Mouse (Mus musculus) ES-E14 (cell line): ENCODE data around the gene Asic2. TPM values are rescaled to one million over a fixed set of nuclear protein-coding genes. Genes with fewer than 3 reads are reported as not detected.

Source experiments
- DNase-seq: peaks from one replicate; pipeline ENCODE4 v3.0.0-alpha.2; 2013; ENCODE audit warnings: low read depth, low spot score
- H3K27ac ChIP-seq: 2 replicates; pipeline ENCODE4 v1.5.1; 2012; ENCODE audit warnings: low read depth, mild to moderate bottlenecking, low read length, moderate library complexity, mixed read lengths; ENCODE audit not compliant: poor library complexity, insufficient read depth, severe bottlenecking
- H3K36me3 ChIP-seq: 2 replicates; pipeline ENCODE4 v1.6.1; 2012; ENCODE audit warnings: mild to moderate bottlenecking, low read length, moderate library complexity, mixed read lengths; ENCODE audit not compliant: control insufficient read depth, poor library complexity, insufficient read depth, severe bottlenecking
- H3K4me1 ChIP-seq, 2 experiments: fragments of 150-350 bp in 1 of 2; sonication (generic) in 1 of 2; 2 replicates each; pipeline ENCODE4 v1.6.1; 2012; ENCODE audit warnings: low read length in 2 of 2, mild to moderate bottlenecking in 1 of 2, mixed read lengths in 1 of 2; ENCODE audit not compliant: control insufficient read depth in 2 of 2, insufficient read depth in 2 of 2, poor library complexity in 1 of 2
- H3K4me3 ChIP-seq, 2 experiments: fragments of 150-350 bp in 1 of 2; sonication (generic) in 1 of 2; 2 replicates each; pipeline ENCODE4 v1.5.1; 2012; ENCODE audit warnings: low read length in 2 of 2, low read depth in 1 of 2, mild to moderate bottlenecking in 1 of 2, mixed read lengths in 1 of 2; ENCODE audit not compliant: insufficient read depth in 1 of 2, poor library complexity in 1 of 2, severe bottlenecking in 1 of 2
- H3K9ac ChIP-seq: 2 replicates; pipeline ENCODE4 v1.6.1; 2012; ENCODE audit warnings: low read depth, mild to moderate bottlenecking, low read length, mixed read lengths; ENCODE audit not compliant: poor library complexity, insufficient read depth, severe bottlenecking
- H3K9me3 ChIP-seq: fragments of 150-350 bp; sonication (generic); 2 replicates; pipeline ENCODE4 v1.6.1; 2012; ENCODE audit warnings: low read depth, mild to moderate bottlenecking, low read length; ENCODE audit not compliant: control insufficient read depth, insufficient read depth
- CHD2 ChIP-seq: IDR thresholded peaks from 2 replicates; pipeline ENCODE4 v1.6.1; 2014; ENCODE audit warnings: mild to moderate bottlenecking, low read depth, low read length, inconsistent platforms
- HCFC1 ChIP-seq: IDR thresholded peaks from 2 replicates; pipeline ENCODE4 v1.6.1; 2012; ENCODE audit warnings: low read length, inconsistent platforms, borderline replicate concordance; ENCODE audit not compliant: insufficient read depth
- MAFK ChIP-seq: IDR thresholded peaks from 2 replicates; pipeline ENCODE4 v1.6.1; 2014; ENCODE audit warnings: mild to moderate bottlenecking, low read depth, low read length, inconsistent platforms; ENCODE audit not compliant: insufficient read depth
- ZC3H11A ChIP-seq: IDR thresholded peaks from 2 replicates; pipeline ENCODE4 v1.6.1; 2012; ENCODE audit warnings: low read depth, mild to moderate bottlenecking, inconsistent platforms, low read length, borderline replicate concordance
- ZNF384 ChIP-seq: IDR thresholded peaks from 2 replicates; pipeline ENCODE4 v1.6.1; 2012; ENCODE audit warnings: low read depth, low read length, inconsistent platforms
- in situ Hi-C, 2 experiments: fragments of 600-800 bp; cut with MboI; formaldehyde crosslinking; loops; one replicate each; pipeline ENCODE4 v1.15.1; 2025; ENCODE audit warnings: low sequenced_read_pairs in 2 of 2, inconsistent platforms in 1 of 2; ENCODE audit not compliant: unreplicated experiment in 2 of 2
- total RNA-seq: library from RNA; depleted of rRNA; stranded (reverse); fragments of 300-350 nt; gene quantifications from 2 replicates; pipeline ENCODE4 v1.2.3, GENCODE M21; 2012

Asic2 gene
- total RNA-seq, 1 experiment, result 0.13 TPM

- Histone ChIP-seq H3K36me3 (no peaks in the 10 kb centered on the region), H3K4me3 (no peak overlapping the region), H3K9ac (no peak overlapping the region), H3K9me3 (no peaks in the 10 kb centered on the region), H3K4me1 (no peaks in the 10 kb centered on the region), H3K27ac (no peak overlapping the region)
- no peak for DNase-seq
- in situ Hi-C loops, result no loop called here
- TF ChIP-seq MAFK (no peak), HCFC1 (no peak), ZNF384 (no peak), CHD2 (no peak), ZC3H11A (no peak)
Observed at GRCm38 (mm10) chr11:81871506-81872213, 96.6 kb downstream of the Asic2 start.

GRCm38 (mm10) chr11:81865661-81866382 lies 102.4 kb downstream of the Asic2 start:
- Histone ChIP-seq H3K4me1 (peaks cover 0 to 2% of the 10 kb centered on the region in 2 experiments; a peak in 1 of 4 replicates), H3K27ac (no peak overlapping the region), H3K9me3 (no peaks in the 10 kb centered on the region), H3K36me3 (no peaks in the 10 kb centered on the region), H3K4me3 (no peak overlapping the region), H3K9ac (no peak overlapping the region)
- in situ Hi-C loops, result no loop called here
- DNase-seq, result no peak
- no peak for TF ChIP-seq CHD2
- no peak for TF ChIP-seq ZC3H11A
- TF ChIP-seq MAFK, result no peak
- no peak for TF ChIP-seq ZNF384
- TF ChIP-seq HCFC1, result no peak

- no peak within 1 kb of the TSS for H3K4me3 ChIP-seq
- no peaks in the 10 kb centered on the region for H3K9me3 ChIP-seq
- H3K36me3 ChIP-seq, result no peaks in the 10 kb centered on the region
- in situ Hi-C loops, result no loop called here
- DNase-seq, result no peak
- TF ChIP-seq ZC3H11A (no peak), HCFC1 (no peak), MAFK (no peak), ZNF384 (no peak)
- H3K9ac ChIP-seq, result no peak within 1 kb of the TSS
- no peak within 1 kb of the TSS for H3K27ac ChIP-seq
- peaks cover 0 to 2% of the 10 kb centered on the region in 2 experiments; a peak in 1 of 4 replicates for H3K4me1 ChIP-seq
Observed at GRCm38 (mm10) chr11:81860250-81860972, 107.8 kb downstream of the Asic2 start, which contains the start of gene 5530401A14Rik. 5530401A14Rik (plus strand) TSS chr11:81860673.

GRCm38 (mm10) chr11:81847773-81848490 lies 120.3 kb downstream of the Asic2 start:
- no peak for DNase-seq
- H3K9ac ChIP-seq, result no peak overlapping the region
- H3K4me3 ChIP-seq, result no peak overlapping the region
- no peak for TF ChIP-seq HCFC1
- no peak for TF ChIP-seq ZNF384
- TF ChIP-seq ZC3H11A, result no peak
- TF ChIP-seq MAFK, result no peak
- TF ChIP-seq CHD2, result no peak
- in situ Hi-C loops, result no loop called here
- H3K27ac ChIP-seq, result no peak overlapping the region
- no peaks in the 10 kb centered on the region for H3K9me3 ChIP-seq
- H3K36me3 ChIP-seq, result no peaks in the 10 kb centered on the region
- H3K4me1 ChIP-seq, result no peaks in the 10 kb centered on the region
